Mouse (Mus musculus) spleen, adult 2 months (tissue): ENCODE measurements at regions not wholly inside any gene's neighbourhood (a gene's known extent, or its start where the extent isn't known, plus 50 kb on each side); places are given as distances from the start of the nearest gene placed in this dataset.

ENCODE experiments used
- CTCF ChIP-seq: fragments of 200-500 bp; IDR thresholded peaks from 2 replicates; pipeline ENCODE4 v1.5.1; 2011; ENCODE audit warnings: mild to moderate bottlenecking, inconsistent platforms; ENCODE audit not compliant: insufficient read depth, insufficient read length, insufficient replicate concordance; ENCODE audit errors: extremely low read depth
- POLR2A ChIP-seq: fragments of 200-500 bp; IDR thresholded peaks from 2 replicates; pipeline ENCODE4 v1.6.1; 2011; ENCODE audit warnings: low read depth, low read length, inconsistent platforms

DNA sequence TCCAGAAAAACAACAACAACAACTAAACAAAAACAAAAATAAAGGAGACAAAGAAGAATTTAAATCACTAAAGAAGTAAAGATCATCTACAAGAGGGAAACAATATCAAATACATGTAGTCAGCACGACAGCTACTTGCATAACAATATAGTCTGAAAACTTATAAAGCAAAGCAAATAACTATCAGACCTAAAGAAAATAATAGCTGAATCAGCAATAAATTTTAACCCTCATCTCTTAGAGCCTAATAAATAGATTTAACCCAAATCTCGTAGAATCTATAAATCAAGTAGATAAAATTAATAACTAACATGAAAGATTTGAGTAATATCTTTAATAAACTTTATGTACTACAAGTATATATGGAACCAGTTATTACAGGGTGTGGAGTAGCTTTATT is 324.2 kb downstream of the Lmo4 start:
- TF ChIP-seq CTCF (no peak), POLR2A (no peak)
